Mouse (Mus musculus): ENCODE results near the gene Gpr22. TPM values are rescaled to one million over a fixed set of nuclear protein-coding genes. Genes with fewer than 3 reads are reported as not detected.

The Gpr22 gene
- polyA plus RNA-seq, 1 experiment, result 0.03 TPM

DNA sequence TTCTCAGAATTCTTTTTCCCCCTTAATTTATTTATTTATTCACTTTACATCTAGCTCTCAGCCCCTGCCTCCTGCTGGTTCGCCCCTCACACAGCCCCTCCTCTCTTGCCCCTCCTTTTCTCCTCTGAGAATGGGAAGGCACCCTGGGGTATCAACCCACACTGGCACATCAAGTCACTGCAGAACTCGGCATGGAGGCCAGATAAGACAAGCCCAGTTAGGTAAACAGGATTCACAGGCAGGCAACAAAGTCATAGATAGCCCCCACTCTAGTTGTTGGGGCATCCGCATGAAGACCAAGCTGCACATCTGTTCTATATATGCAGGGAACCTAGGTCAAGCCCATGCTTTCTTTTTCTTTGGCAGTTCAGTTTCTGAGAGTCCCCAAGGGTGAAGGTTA, 46.6 kb downstream of the Gpr22 start:
- DNase-seq (ENCODE audit: low spot score), result no peak

DNA sequence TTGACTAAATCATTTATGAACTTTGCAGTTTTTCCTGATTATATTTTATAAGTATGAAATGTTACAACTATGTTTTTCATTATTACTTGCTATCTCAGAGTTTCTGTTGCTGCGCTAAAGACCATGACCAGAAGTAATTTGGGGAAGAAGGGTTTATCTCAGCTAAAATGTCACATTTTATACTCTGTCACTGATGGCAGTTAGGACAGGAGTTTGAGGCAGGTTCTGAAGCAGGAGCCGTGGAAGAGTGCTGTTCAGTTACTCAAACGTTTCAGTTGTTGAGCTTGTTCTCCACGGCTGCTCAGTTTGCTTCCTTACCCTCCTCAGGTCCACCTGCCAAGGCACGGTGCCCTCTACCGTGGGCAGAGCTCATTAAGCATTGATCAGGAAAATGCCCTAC, 47.7 kb downstream of the Gpr22 start:
- DNase-seq (ENCODE audit: low spot score), result no peak

Other genes starting within 250 kb of the Gpr22 start
- gene Cbll1, start 214.3 kb downstream of the Gpr22 start, polyA plus RNA-seq (2012; rRNA removed), result 6.2 and 9.9 TPM in 2 replicates
- 0.03 TPM in 1 of 2 replicates, not detected in the other for gene Slc26a4, start 154.0 kb downstream of the Gpr22 start, polyA plus RNA-seq (2012; rRNA removed)
- gene Bcap29, start 79.3 kb downstream of the Gpr22 start, polyA plus RNA-seq (2012; rRNA removed), result 20.0 and 23.4 TPM in 2 replicates
- 6.9 and 7.1 TPM in 2 replicates for gene Dus4l, start 59.1 kb downstream of the Gpr22 start, polyA plus RNA-seq (2012; rRNA removed)
- gene Cog5, start 59.1 kb downstream of the Gpr22 start, polyA plus RNA-seq (2012; rRNA removed), result 29.6 and 30.7 TPM in 2 replicates
- 92.7 and 104 TPM in 2 replicates for gene Hbp1, start 236.6 kb upstream of the Gpr22 start, polyA plus RNA-seq (2012; rRNA removed)

Data from urinary bladder, adult 2 months (tissue).